7 mouse cellular contexts compared by ENCODE assay signal in the genomic region with DNA sequence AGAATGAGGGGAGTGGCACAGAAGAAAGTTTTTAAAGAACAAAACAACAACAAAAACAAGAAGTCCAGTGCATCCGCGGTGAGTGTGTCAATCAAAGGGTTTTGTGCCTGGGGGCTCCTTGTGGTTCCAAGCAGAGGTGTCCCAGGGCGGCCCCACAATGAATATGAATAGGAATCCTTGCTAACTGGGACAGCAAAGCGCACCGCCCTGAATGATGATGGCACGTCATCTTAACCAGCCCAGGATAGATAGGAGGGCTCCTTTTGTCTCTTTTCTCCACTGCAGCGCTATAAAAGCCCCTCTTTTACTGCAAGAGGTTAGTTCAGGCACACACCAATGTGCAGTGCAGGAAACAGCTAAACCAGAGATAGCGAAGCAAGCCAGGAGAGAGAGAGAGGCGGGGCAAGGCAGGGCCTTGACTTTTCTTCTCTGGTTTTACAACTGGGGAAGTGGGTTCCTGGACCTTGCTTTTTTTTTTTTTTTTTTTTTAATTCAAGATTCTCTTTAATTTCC. TPM values are rescaled to one million over a fixed set of nuclear protein-coding genes. Genes with fewer than 3 reads are reported as not detected.
A peak's percentile ranks its signal among the peaks of the same experiment; 100 is the strongest.
DNase-seq lines count a peak whose midpoint lies in the region; ATAC-seq lines count a peak whose summit lies in the region.

A gene (plus strand): TSS at position 463 of the 513 bp plus-strand sequence.

- H3K27me3 ChIP-seq in forebrain, embryonic 14.5 days (replicated peaks; ENCODE audit: control insufficient read depth, insufficient read depth, low read length) = peaks cover 82% of the 10 kb centered on the region
- peaks cover 94% of the 10 kb centered on the region for H3K27me3 ChIP-seq in midbrain, embryonic 12.5 days

- peaks cover 5% of the 10 kb centered on the region; the same call in 1 of the 2 replicates for H3K4me1 ChIP-seq in forebrain, embryonic 14.5 days (ENCODE audit: control insufficient read depth, insufficient read depth, low read length)
- peaks cover 19% of the 10 kb centered on the region for H3K4me1 ChIP-seq in midbrain, embryonic 12.5 days

- H3K9ac ChIP-seq in forebrain, embryonic 14.5 days (ENCODE audit: low read length) = peak within 1 kb of the TSS; percentile 40; the same call in 1 of the 2 replicates
- H3K9ac ChIP-seq in midbrain, embryonic 12.5 days (replicated peaks) = peak within 1 kb of the TSS; percentile 57

- DNase-seq in CD4-positive helper T cell, adult 2 months (ENCODE audit: low read depth, low spot score) = peak; percentile 32
- no peak for DNase-seq in forebrain, embryonic 14.5 days (ENCODE audit: low spot score)
- DNase-seq in natural killer cell, adult 2 months (ENCODE audit: low spot score in 2 of 2) = no peak
- DNase-seq in cerebellum, postnatal 4 days (ENCODE audit: low spot score in 2 of 2) = no peak
- DNase-seq in testis, postnatal 14 days (ENCODE audit: low spot score) = no peak

- peak within 1 kb of the TSS; percentile 37 for H3K4me2 ChIP-seq in forebrain, embryonic 14.5 days (ENCODE audit: low read length)
- peak within 1 kb of the TSS; percentile 42 for H3K4me2 ChIP-seq in midbrain, embryonic 12.5 days (replicated peaks)

- H3K36me3 ChIP-seq in forebrain, embryonic 14.5 days (ENCODE audit: control insufficient read depth, insufficient read depth, low read length) = no peaks in the 10 kb centered on the region
- no peaks in the 10 kb centered on the region for H3K36me3 ChIP-seq in midbrain, embryonic 12.5 days

- no peaks in the 10 kb centered on the region for H3K9me3 ChIP-seq in forebrain, embryonic 14.5 days (replicated peaks; ENCODE audit: control insufficient read depth, low read length)
- H3K9me3 ChIP-seq in midbrain, embryonic 12.5 days = no peaks in the 10 kb centered on the region

- H3K4me3 ChIP-seq in forebrain, embryonic 14.5 days (ENCODE audit: low read depth, low read length) = peak within 1 kb of the TSS; percentile 26
- peak within 1 kb of the TSS; percentile 42 for H3K4me3 ChIP-seq in midbrain, embryonic 12.5 days

- ATAC-seq in CD4-positive, CD25-positive, alpha-beta regulatory T cell, adult 4 months = peak; percentile 68
- ATAC-seq in forebrain, embryonic 14.5 days = peak; percentile 41; the same call in 1 of the 2 replicates
- ATAC-seq in midbrain, embryonic 12.5 days (ENCODE audit: low FRiP score, low read depth) = peak; percentile 51; the same call in 1 of the 2 replicates

- no peak within 1 kb of the TSS for H3K27ac ChIP-seq in forebrain, embryonic 14.5 days (ENCODE audit: low read depth, low read length)
- H3K27ac ChIP-seq in midbrain, embryonic 12.5 days (replicated peaks) = peak within 1 kb of the TSS; percentile 46; the same call in 1 of the 2 replicates

- under 1% methylated on average over 9 of the region's 9 CpGs for WGBS in forebrain, embryonic 14.5 days
- 0% methylated on average over 9 of the region's 9 CpGs for WGBS in midbrain, embryonic 12.5 days

RNA-seq across cellular contexts. Expression of the gene that starts here (rescaled TPM):
- not detected for polyA plus RNA-seq in CD4-positive, CD25-positive, alpha-beta regulatory T cell, adult 4 months (2017; shearing (Covaris generic))
- 1.7 and 1.8 TPM in 2 replicates for polyA plus RNA-seq in forebrain, embryonic 14.5 days (2014; fragmentation: Nextera tagmentation; extraction: Ambion mirVana)
- polyA plus RNA-seq in midbrain, embryonic 12.5 days (2016; fragmentation: Nextera tagmentation; extraction: Ambion mirVana) = 11.1 and 65.4 TPM in 2 replicates

Comparison
In these comparisons a context has a peak if more than half of its experiments do, and no peak if none do; other contexts are left out.
1. Peak in ATAC-seq in CD4-positive, CD25-positive, alpha-beta regulatory T cell, adult 4 months; RNA of the gene not detected or under 1 TPM.